Mouse (Mus musculus): Measurements from ENCODE around the gene Slc44a3.

DNA sequence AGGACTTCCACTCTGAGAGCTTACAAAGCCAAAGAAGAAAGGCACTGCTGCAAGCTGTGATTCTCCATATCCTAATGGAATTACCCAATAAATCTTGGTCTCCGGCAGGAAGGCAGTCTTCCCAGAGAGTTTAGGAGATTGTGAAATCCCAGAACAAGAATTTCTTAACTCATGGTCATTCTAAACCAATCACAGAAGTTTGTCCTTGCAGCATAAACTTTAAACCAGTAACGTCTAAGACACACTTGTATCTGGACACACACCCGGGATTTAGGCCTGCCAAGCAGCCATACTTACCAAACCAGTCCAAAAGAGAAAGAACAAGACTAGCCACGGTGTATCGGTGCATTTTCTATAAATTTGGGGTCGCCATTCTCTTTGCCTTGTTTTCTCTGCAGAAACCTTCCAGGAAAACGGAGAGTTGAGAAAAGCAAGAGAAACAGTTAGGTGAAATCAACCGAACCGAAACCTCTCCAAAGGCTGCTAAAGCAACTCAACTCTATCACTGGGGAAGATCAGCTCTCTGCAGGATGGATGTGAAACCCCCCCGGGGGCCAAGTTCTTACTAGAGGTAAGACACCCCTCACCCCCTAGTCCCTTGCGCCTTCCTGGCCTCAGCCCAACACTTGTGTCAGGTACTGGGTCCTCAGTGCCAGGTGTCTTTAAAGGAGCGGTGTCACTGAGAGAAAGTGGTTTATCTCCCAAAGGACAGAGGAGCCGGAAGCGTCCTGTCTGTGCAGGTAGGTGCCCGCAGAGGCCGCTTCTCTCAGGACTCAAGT is 645 bp downstream of the Slc44a3 start:
- TF ChIP-seq CHD2 (IDR thresholded peaks at IDR 0.05; ENCODE audit: low read depth, low read length) (no peak), ZC3H11A (IDR thresholded peaks at IDR 0.05; ENCODE audit: borderline replicate concordance, low read depth, low read length) (no peak), MAFK (IDR thresholded peaks at IDR 0.05; ENCODE audit: insufficient read depth, low read depth, low read length) (no peak), ZNF384 (IDR thresholded peaks at IDR 0.05; ENCODE audit: low read depth, low read length) (no peak)
